In the genomic region with DNA sequence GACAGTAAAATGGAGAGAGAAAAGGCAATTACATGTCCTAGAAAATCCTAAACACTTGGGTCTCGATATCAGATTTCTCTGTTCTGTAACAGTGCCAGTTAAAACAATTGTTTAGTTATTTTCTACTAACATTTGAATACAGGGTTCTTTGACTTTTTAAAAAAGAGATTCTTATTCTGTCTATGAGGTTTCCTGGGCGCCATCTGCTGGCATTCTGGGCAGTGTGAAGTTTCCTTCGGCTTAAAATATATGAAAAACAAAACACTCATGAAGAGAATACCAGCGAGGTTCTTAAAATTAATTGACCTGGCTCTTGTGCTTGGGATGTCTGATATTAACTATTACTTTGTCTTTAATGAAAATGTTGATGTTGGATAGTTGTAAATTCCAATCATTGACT, we compare ENCODE assay signal across 9 mouse cellular contexts. TPM values are rescaled to one million over a fixed set of nuclear protein-coding genes. Genes with fewer than 3 reads are reported as not detected.
DNase-seq lines count a peak whose midpoint lies in the region; ATAC-seq and TF ChIP-seq lines count a peak whose summit lies in the region.
"Had no signal": no experiment of that assay in that cellular context is flagged by ENCODE, and none has a peak within 500 bp of the region (broad histone marks: within the 10 kb centered on the region; RNA-seq: fewer than 3 reads in every experiment).

No protein-coding gene starts in this region.

- H3K9ac ChIP-seq in lung, embryonic 14.5 days = no peak overlapping the region
- no peak overlapping the region for H3K9ac ChIP-seq in forebrain, embryonic 13.5 days
- no peak overlapping the region for H3K9ac ChIP-seq in hindbrain, embryonic 13.5 days

- no peak overlapping the region for H3K4me3 ChIP-seq in gastrocnemius, adult 2 months
- no peak overlapping the region for H3K4me3 ChIP-seq in lung, embryonic 14.5 days (ENCODE audit: low read depth, low read length)
- H3K4me3 ChIP-seq in forebrain, embryonic 13.5 days = no peak overlapping the region
- no peak overlapping the region for H3K4me3 ChIP-seq in hindbrain, embryonic 13.5 days

- H3K4me1 ChIP-seq in lung, embryonic 14.5 days (ENCODE audit: insufficient read depth) = 0 out of 2 replicates have a peak, but pooled peaks cover 4% of the 10 kb centered on the region
- 0 out of 2 replicates have a peak, but pooled peaks cover 5% of the 10 kb centered on the region for H3K4me1 ChIP-seq in forebrain, embryonic 13.5 days
- peaks cover 9% of the 10 kb centered on the region for H3K4me1 ChIP-seq in hindbrain, embryonic 13.5 days (replicated peaks)

- intact Hi-C loops in gastrocnemius, adult 2 months (cut with DNase I) = loop anchor here (5.0 kb wide), 1 partner anchor 400 kb away; no protein-coding TSS in a partner anchor
- intact Hi-C loops in left cerebral cortex, postnatal 4 days (cut with DNase I) = loop anchor here (2.0 to 10.0 kb wide), 2 partner anchors 172 to 400 kb away; a partner anchor contains a TSS

- peak; percentile 56 for TF ChIP-seq CTCF in gastrocnemius, adult 2 months (IDR thresholded peaks at IDR 0.05)
- TF ChIP-seq CTCF in lung, embryonic 14.5 days (IDR thresholded peaks at IDR 0.05; ENCODE audit: low read depth) = peak; percentile 43
- peak; percentile 52; the same call in 1 of the 2 replicates for TF ChIP-seq CTCF in brain, embryonic 14.5 days (IDR thresholded peaks at IDR 0.05; ENCODE audit: borderline replicate concordance, extremely low read depth, insufficient read depth, insufficient read length)

- 52% methylated on average over 4 of the region's 4 CpGs for WGBS in lung, embryonic 14.5 days
- WGBS in forebrain, embryonic 13.5 days = 67% methylated on average over 4 of the region's 4 CpGs
- WGBS in hindbrain, embryonic 13.5 days = 66% methylated on average over 4 of the region's 4 CpGs

- no peak for TF ChIP-seq POLR2A in brain, embryonic 14.5 days (IDR thresholded peaks at IDR 0.05; ENCODE audit: borderline replicate concordance, extremely low read depth, insufficient read depth, insufficient read length, poor library complexity, severe bottlenecking)

- H3K27me3 ChIP-seq in lung, embryonic 14.5 days (ENCODE audit: insufficient read depth, low read length) = no peaks in the 10 kb centered on the region
- no peaks in the 10 kb centered on the region for H3K27me3 ChIP-seq in forebrain, embryonic 13.5 days
- no peaks in the 10 kb centered on the region for H3K27me3 ChIP-seq in hindbrain, embryonic 13.5 days

- no peak overlapping the region for H3K4me2 ChIP-seq in lung, embryonic 14.5 days
- no peak overlapping the region for H3K4me2 ChIP-seq in forebrain, embryonic 13.5 days
- no peak overlapping the region for H3K4me2 ChIP-seq in hindbrain, embryonic 13.5 days

- peak; percentile 34 for DNase-seq in gastrocnemius, adult 2 months
- no peak for DNase-seq in gastrocnemius, adult 18-20 months (ENCODE audit: low spot score)
- peak; percentile 68 for DNase-seq in lung, embryonic 14.5 days
- no peak for DNase-seq in lung, postnatal 25 days (ENCODE audit: low spot score)
- DNase-seq in brain, embryonic 14.5 days (ENCODE audit: low read depth) = peak; percentile 66
- peak; percentile 31 for DNase-seq in left cerebral cortex, postnatal 4 days

- H3K27ac ChIP-seq in gastrocnemius, adult 2 months = no peak overlapping the region
- no peak overlapping the region for H3K27ac ChIP-seq in lung, embryonic 14.5 days (ENCODE audit: low read depth)
- no peak overlapping the region for H3K27ac ChIP-seq in forebrain, embryonic 13.5 days
- H3K27ac ChIP-seq in hindbrain, embryonic 13.5 days = no peak overlapping the region

- H3K9me3 ChIP-seq in lung, embryonic 14.5 days (ENCODE audit: low read depth, low read length) = no peaks in the 10 kb centered on the region
- H3K9me3 ChIP-seq in forebrain, embryonic 13.5 days (replicated peaks) = no peaks in the 10 kb centered on the region
- no peaks in the 10 kb centered on the region for H3K9me3 ChIP-seq in hindbrain, embryonic 13.5 days

- H3K36me3 ChIP-seq in lung, embryonic 14.5 days (ENCODE audit: insufficient read depth) = peaks cover 30% of the 10 kb centered on the region
- peaks cover 13% of the 10 kb centered on the region for H3K36me3 ChIP-seq in forebrain, embryonic 13.5 days (ENCODE audit: poor library complexity, severe bottlenecking)
- peaks cover 18% of the 10 kb centered on the region for H3K36me3 ChIP-seq in hindbrain, embryonic 13.5 days

- ATAC-seq in lung, embryonic 14.5 days (ENCODE audit: insufficient read depth) = no peak
- no peak for ATAC-seq in forebrain, embryonic 13.5 days
- ATAC-seq in hindbrain, embryonic 13.5 days (ENCODE audit: low FRiP score) = no peak

RNA-seq across cellular contexts. Expression of a gene that starts 1.4 kb away (rescaled TPM):
- 10 to 100 TPM; 15.3 to 37.8 TPM for total RNA-seq in gastrocnemius, adult 2 months (2021)
- 10 to 100 TPM; 35.3 to 38.5 TPM for total RNA-seq in gastrocnemius, adult 18-20 months (2021)
- polyA plus RNA-seq in lung, embryonic 14.5 days (2014; fragmentation: Nextera tagmentation; extraction: Ambion mirVana) = 29.3 and 36.8 TPM in 2 replicates
- 50.7 TPM in 1 of 2 replicates, not detected in the other for polyA plus RNA-seq in brain, embryonic 14.5 days (2012; rRNA removed)
- not detected for total RNA-seq in left cerebral cortex, postnatal 4 days (2021)
- 22.9 and 38.6 TPM in 2 replicates for polyA plus RNA-seq in forebrain, embryonic 13.5 days (2015; fragmentation: Nextera tagmentation; extraction: Ambion mirVana)
- 29.6 and 37.6 TPM in 2 replicates for polyA plus RNA-seq in hindbrain, embryonic 13.5 days (2015; fragmentation: Nextera tagmentation; extraction: Ambion mirVana)
- total RNA-seq: liver, adult 2 months had no signal
- polyA plus RNA-seq: liver, adult 2 months had no signal

RNA-seq across cellular contexts. Expression of a gene that starts 4.2 kb away (rescaled TPM):
- 1 to 10 TPM; 2.6 to 4.8 TPM for total RNA-seq in gastrocnemius, adult 2 months (2021)
- total RNA-seq in gastrocnemius, adult 18-20 months (2021) = 1 to 10 TPM; 2.7 TPM
- 5.5 and 6.3 TPM in 2 replicates for polyA plus RNA-seq in lung, embryonic 14.5 days (2014; fragmentation: Nextera tagmentation; extraction: Ambion mirVana)
- polyA plus RNA-seq in brain, embryonic 14.5 days (2012; rRNA removed) = 5.0 and 8.3 TPM in 2 replicates
- total RNA-seq in left cerebral cortex, postnatal 4 days (2021) = 10 to 100 TPM; 11.5 to 12.3 TPM
- 12.2 and 12.8 TPM in 2 replicates for polyA plus RNA-seq in forebrain, embryonic 13.5 days (2015; fragmentation: Nextera tagmentation; extraction: Ambion mirVana)
- 14.1 and 14.6 TPM in 2 replicates for polyA plus RNA-seq in hindbrain, embryonic 13.5 days (2015; fragmentation: Nextera tagmentation; extraction: Ambion mirVana)

RNA-seq across cellular contexts. Expression of a gene that starts 4.3 kb away (rescaled TPM):
- total RNA-seq in gastrocnemius, adult 2 months (2021) = 10 to 100 TPM; 22.5 to 28.0 TPM
- 10 to 100 TPM; 20.4 to 21.5 TPM for total RNA-seq in gastrocnemius, adult 18-20 months (2021)
- 29.5 and 30.8 TPM in 2 replicates for polyA plus RNA-seq in lung, embryonic 14.5 days (2014; fragmentation: Nextera tagmentation; extraction: Ambion mirVana)
- 10.0 and 12.5 TPM in 2 replicates for polyA plus RNA-seq in brain, embryonic 14.5 days (2012; rRNA removed)
- 10 to 100 TPM; 11.6 to 16.5 TPM for total RNA-seq in left cerebral cortex, postnatal 4 days (2021)
- 22.1 and 27.4 TPM in 2 replicates for polyA plus RNA-seq in forebrain, embryonic 13.5 days (2015; fragmentation: Nextera tagmentation; extraction: Ambion mirVana)
- 21.1 and 23.0 TPM in 2 replicates for polyA plus RNA-seq in hindbrain, embryonic 13.5 days (2015; fragmentation: Nextera tagmentation; extraction: Ambion mirVana)
- total RNA-seq: liver, adult 2 months had no signal

RNA-seq across cellular contexts. Expression of a gene that starts 4.3 kb away (rescaled TPM):
- total RNA-seq in gastrocnemius, adult 2 months (2021) = 10 to 100 TPM; 33.5 to 38.2 TPM
- total RNA-seq in gastrocnemius, adult 18-20 months (2021) = 10 to 100 TPM; 31.2 to 40.4 TPM
- 11.9 and 12.2 TPM in 2 replicates for polyA plus RNA-seq in lung, embryonic 14.5 days (2014; fragmentation: Nextera tagmentation; extraction: Ambion mirVana)
- 9.9 and 10.6 TPM in 2 replicates for polyA plus RNA-seq in brain, embryonic 14.5 days (2012; rRNA removed)
- 10 to 100 TPM; 14.4 to 17.7 TPM for total RNA-seq in left cerebral cortex, postnatal 4 days (2021)
- polyA plus RNA-seq in forebrain, embryonic 13.5 days (2015; fragmentation: Nextera tagmentation; extraction: Ambion mirVana) = 9.9 and 10.8 TPM in 2 replicates
- polyA plus RNA-seq in hindbrain, embryonic 13.5 days (2015; fragmentation: Nextera tagmentation; extraction: Ambion mirVana) = 12.8 and 14.2 TPM in 2 replicates

Comparison
In these comparisons a context has a peak if more than half of its experiments do, and no peak if none do; other contexts are left out.
1. DNase-seq: peak in gastrocnemius, adult 2 months (single experiment), lung, embryonic 14.5 days (single experiment), brain, embryonic 14.5 days (single experiment) and left cerebral cortex, postnatal 4 days (single experiment); none in gastrocnemius, adult 18-20 months (single experiment) and lung, postnatal 25 days (single experiment).
2. Peak in every context shown above with its lines, with median percentiles within 50 percentile points of each other: CTCF ChIP-seq.